Mouse (Mus musculus): Measurements from ENCODE around the gene Uncx. TPM values are rescaled to one million over a fixed set of nuclear protein-coding genes. Genes with fewer than 3 reads are reported as not detected.
A peak's percentile ranks its signal among the peaks of the same experiment; 100 is the strongest.

Uncx gene
- 0.15 TPM in 1 of 2 replicates, not detected in the other for total RNA-seq (2021)
- long read RNA-seq, experiment 1, result 0 reads
- long read RNA-seq, experiment 2, result 0 reads

DNA sequence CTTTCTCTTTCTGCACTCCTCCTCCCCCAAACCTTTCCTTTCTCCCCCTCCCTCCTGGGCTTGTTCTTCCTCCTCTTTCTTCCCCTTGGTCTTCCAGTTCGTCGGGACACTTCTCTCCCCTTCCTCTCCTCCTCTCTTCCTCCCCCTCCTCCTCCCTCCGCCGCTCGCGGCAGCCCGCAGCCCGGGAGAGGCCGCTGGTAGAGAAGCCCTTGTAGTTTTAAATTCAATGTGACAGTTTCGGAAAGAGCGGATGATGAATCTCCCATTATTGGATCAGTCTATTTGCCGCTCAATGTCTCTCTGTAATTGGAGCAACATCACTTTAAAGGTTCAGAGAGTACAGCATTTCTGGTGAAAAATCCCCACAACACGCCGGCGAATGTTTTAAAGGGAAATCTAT lies at the start of gene Uncx:
Gene Uncx, plus strand, starts transcription at position 281 of the 400 bp plus-strand sequence.
- DNase-seq, result no peak

DNA sequence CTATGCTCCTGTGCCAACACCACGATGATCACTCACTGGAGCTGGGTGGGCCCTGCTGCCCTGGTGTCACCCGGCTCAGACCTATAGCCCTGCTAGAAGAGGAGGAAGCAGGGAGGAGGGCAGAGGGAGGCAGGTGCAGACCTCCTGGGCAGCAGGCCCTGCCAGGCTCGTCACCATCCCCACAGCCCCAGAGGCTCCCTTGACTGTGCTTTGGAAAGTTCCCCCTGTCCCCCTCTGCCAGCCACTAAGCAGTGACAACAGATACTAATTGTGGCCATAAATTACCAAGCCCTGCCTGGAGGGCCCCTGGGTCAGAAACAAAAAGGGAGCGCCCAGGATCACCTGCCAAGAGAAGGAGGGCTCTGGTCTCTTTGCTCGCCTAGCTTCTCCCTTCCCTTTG lies 49.6 kb upstream of the Uncx start:
- no peak for DNase-seq

DNA sequence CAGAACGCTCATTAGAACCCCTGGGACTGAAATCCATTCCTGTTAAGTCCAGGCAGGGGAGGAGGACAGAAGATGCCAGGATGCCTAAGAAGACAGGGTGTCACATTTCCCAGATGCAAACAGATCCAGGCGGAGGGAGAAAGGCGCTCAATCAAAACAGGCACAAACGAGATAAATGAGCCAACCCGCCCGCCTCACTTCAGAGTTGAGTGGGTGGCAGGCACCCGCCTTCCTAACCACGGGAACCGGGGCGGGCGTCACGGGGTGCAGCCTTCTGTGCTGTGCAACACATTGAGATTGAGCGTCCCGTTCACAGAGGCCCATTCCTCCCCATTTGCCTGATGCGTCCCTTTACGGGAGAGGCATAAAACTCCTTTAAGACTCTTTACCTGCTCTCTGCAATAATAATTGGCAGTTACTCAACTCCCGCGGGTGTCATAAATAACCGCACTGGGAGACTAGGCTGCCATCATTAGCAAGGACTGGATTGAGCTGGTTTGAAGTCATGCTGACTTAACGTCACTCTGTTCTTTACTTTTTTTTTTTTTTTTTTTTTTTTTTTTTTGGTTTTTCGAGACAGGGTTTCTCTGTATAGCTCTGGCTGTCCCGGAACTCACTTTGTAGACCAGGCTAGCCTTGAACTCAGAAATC lies 48.1 kb upstream of the Uncx start:
- DNase-seq, result peak; percentile 28

DNA sequence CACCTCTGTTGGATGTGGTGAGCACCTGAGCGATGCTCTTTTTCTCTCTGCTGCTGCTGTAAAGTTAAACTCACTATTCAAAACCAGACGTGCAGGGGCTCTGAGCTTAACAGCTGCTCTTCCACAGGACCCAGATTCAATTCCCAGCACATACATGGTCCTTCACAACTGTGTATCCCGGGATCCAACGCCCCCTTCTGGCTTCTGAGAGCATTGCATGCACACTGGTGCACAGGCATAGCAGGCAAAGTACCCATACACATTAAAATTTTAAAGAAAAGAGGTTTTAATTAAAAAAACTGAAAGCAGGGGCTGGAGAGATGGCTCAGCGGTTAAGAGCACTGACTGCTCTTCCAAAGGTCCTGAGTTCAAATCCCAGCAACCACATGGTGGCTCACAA lies 46.4 kb upstream of the Uncx start:
- no peak for DNase-seq

DNA sequence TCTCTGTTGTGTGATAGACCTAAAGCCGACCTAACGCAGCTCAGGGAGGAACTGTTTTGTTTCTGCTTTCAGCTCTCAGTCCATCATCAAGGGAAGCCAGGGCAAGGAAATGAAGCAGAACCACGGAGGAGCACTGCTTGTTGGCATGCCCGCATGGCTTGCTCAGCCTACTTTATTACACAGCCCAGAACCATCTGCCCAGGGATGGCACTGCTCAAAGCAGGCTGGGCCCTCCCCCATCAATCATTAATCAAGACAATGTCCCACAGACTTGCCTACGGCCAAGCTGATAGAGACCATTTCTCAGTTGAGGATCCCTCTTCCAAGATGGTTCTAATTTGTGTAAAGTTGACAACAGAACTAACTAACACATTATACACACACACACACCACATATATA lies 44.5 kb upstream of the Uncx start:
- no peak for DNase-seq

GRCm38 (mm10) chr5:139502281-139502680 lies 41.0 kb upstream of the Uncx start:
- DNase-seq, result no peak

GRCm38 (mm10) chr5:139505073-139505606 lies 38.2 kb upstream of the Uncx start:
- peak; percentile 91 for DNase-seq

GRCm38 (mm10) chr5:139506207-139506606 lies 37.1 kb upstream of the Uncx start:
- DNase-seq, result no peak

DNA sequence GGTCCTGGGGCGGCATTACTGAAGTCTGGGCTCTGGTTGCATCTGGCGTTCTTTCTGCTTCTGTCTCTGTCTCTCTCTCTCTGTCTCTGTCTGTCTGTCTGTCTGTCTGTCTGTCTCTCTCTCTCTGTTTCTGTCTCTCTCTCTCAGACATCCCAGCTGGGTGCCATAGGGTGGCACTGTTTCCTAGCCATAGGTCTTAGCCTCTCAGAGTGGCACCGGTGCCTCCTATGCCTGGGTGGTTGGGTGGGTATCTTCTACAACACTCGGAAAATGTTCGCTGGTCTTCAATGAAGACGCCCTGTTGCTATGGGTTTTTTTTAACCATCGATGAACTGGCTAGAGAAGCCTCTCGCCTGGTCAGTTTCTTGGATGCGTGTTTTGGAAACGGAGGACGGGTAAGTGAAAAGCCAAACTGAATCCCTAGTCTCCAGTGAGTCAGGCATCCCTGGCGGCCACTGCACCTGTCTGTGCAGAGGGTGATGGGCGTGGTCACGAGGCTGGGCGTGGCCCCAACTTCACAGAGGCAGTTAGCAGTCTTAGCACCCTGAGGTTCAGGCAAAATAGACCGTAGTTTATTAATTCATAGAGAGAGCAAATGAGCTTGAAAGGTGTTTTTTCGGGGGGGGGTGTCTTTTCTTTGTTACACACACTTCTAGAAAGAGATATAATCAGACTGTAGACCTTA lies 32.5 kb upstream of the Uncx start:
- DNase-seq, result peak; percentile 31

GRCm38 (mm10) chr5:139512201-139512600 lies 31.1 kb upstream of the Uncx start:
- DNase-seq, result no peak

DNA sequence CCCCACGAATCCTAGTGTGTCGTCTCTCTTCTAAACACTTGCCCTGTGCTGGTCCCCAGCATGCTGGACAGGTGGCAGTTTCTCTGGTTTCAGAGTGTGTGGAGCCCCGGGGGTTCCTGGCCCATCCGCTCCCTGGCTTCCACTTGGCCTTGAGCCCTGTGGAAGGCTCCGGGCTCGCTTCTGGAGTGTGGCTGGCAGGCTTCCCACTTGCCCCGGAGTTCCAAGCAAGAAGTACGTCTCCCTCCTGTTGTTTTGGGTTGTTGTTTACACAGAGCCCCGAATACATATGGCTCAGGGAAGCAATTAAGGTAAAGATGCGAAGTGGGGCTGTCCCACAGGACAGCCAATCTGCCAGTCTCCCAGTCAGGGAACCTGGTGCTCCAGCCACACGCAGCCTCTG lies 27.0 kb upstream of the Uncx start:
- DNase-seq, result peak; percentile 37

- DNase-seq, result no peak
Observed at GRCm38 (mm10) chr5:139520069-139520834, 23.0 kb upstream of the Uncx start.

DNA sequence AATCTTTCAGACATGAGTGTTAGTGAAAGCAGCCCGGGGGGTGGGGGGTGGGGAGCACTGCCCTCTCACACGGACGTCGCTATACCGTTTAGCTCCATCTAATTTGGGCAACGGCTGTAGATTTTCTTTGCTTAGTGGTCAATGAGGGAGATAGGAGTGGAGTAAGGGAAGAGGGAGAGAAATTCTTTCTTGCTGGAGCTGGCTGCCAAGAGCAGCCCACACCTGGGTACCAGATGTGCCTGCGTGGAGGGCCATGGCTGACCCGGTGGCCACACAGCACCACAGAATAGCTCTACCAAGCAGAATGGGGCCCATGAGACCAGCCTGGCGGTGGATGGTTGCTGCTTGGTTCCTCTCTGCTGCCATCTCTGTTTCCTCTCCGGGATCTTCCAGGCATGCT lies 21.3 kb upstream of the Uncx start:
- no peak for DNase-seq

DNA sequence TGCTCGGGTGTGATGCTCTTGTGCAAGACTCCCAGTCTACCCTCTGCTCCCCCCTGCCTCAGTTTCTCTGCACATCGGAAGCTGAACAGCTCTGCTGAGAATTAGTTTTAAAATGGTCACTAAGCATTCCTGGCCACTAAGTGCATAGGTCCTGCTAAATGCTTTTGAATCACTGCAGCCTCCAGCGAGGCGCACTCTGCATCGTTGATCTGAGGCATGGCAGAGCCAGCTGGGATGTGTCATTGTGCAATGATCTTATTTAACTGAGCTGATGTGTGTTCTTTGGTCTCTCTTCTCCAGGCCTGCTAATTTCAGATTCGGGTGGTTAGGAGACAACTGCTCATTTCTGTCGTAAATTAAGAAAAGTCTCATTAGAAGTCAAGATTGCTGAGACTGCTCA lies 14.4 kb upstream of the Uncx start:
- DNase-seq, result no peak

DNA sequence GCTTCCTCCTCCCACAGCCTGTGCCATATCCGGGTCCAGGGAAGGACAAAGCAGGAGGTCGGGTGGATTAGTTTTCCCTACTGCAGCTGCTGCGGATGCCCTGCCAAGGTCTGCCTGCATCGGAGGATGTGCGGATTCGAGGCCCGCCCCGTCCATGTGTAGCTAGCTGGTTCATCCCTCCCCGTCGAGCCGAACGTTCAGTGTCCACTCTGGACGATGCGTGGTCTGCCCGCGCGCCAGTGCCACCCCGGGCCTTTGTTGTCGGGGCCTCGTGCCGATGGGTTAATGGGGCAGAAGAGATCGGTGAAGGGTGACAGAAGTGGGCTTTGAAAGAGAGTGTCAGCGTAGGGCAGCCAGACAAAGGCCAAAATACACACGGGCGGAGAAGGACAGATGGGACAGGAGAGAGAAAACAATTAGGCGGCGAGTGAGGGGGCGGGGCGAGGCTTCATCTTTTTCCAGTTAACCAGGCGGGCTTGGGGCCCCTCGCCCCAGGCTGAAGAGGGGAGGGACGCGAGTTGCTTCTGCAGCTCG lies 7.8 kb upstream of the Uncx start:
- DNase-seq, result peak; percentile 32

DNA sequence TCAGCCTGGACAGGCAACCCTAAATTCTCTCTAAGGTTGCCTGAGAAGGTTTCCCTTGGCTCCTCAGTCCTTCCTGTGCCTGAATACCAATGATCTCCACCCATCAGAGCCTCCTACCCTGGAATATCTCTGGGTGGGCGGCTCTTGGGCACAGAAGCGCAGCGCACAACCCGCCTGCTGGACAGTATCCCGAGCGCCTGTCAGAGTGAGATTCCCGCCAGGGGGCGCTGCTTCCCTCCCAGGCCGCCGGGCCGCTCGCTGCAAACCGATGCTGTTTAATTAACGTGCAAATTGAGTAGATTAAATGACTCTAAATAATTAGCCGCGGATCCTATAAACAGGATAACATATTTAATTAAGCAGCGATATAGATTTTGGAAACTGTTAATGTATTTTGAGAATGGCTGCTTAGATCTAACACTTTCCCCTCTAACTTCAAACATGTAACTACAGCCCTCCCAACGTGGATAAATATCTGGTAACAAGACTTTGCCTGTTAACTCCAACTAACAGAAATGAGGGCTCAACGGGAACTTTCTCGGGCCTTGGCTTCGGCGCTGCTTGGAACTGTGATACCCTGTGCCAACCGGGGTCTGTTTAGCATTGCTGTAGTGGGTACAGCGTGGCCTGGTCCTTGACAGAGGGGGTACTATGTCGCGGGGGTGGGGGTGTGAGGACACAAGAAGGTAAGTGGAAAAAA lies 6.9 kb upstream of the Uncx start:
- peak; percentile 86 for DNase-seq

- no peak for DNase-seq
Observed at GRCm38 (mm10) chr5:139536911-139537738, 6.2 kb upstream of the Uncx start.

DNA sequence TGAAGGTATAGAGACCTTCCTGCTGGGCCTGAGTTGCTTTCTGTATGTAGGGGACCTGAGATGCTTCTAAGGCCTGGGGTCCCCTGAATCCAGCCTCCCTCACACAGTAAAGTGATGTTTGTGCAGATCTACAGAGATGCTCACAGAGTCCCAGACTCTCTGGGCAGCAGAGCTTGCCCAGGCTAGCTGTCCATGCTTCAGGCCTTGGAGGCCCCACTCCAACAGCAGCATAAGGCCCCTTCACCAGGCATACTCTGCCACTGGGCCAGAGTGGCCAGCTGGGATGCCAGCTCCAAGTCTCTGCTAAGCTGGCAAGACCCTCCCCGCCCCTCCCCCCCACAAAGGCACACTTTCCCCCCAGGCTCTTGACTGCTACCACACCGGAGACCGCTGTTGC lies 5.6 kb upstream of the Uncx start:
- DNase-seq, result no peak

- DNase-seq, result no peak
Observed at GRCm38 (mm10) chr5:139541151-139542042, 1.9 kb upstream of the Uncx start.

- no peak for DNase-seq
Observed at GRCm38 (mm10) chr5:139542043-139542365, 1.3 kb upstream of the Uncx start.

All from adrenal gland, postnatal 14 days (tissue).